Mouse (Mus musculus): ENCODE measurements at regions not wholly inside any gene's neighbourhood (a gene's known extent, or its start where the extent isn't known, plus 50 kb on each side); places are given as distances from the start of the nearest gene placed in this dataset.

DNA sequence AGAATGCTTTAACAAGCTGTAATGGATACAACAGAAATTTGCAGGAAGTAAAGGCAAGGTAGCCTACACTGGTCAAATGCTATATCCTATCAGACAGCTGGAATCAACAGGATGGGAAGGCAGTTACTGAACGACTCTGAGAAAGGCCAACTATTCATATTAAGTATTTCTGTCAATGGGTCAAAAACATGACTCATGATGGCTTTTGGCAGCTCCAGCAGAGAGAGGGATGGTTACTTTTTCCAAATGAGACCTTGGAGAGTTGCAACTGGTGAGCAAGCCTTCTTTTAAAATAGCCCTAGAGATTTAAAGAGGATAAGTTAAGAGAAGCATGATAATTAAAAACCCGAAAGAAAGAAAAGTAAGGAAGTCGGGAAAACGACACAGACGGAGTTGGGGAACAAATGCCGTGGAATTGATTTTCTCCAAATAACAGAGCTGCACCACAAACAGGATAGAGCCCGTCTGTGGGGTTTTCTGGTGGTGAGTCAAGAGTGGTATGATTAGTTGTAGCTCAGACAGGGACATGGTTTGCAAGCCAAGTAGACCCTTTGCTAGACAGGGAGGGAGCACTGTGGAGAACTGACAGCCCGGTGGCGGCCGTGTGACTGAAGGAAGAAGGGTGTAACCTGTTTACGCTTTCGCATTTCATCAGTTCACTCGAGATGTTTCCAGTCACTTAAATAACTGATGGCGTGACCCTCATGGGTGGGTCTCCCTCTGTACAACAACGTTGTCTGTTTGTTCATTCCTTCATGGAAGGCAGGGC lies 3638.1 kb upstream of the Gm7489 start:
- Histone ChIP-seq H3K27ac (ENCODE audit: control insufficient read depth, insufficient read depth, low read depth, low read length, poor library complexity) (no peak overlapping the region), H3K4me1 (ENCODE audit: control insufficient read depth, insufficient read depth, low read length) (no peaks in the 10 kb centered on the region), H3K4me3 (replicated peaks; ENCODE audit: control insufficient read depth, low read depth, low read length) (no peak overlapping the region)
- WGBS = 85% methylated on average over 15 of the region's 15 CpGs
- TF ChIP-seq CTCF (IDR thresholded peaks at IDR 0.05; ENCODE audit: control insufficient read depth, insufficient read depth, low read length) (no peak), POLR2A (IDR thresholded peaks at IDR 0.05; ENCODE audit: borderline replicate concordance, control insufficient read depth, low read depth, low read length) (no peak)

DNA sequence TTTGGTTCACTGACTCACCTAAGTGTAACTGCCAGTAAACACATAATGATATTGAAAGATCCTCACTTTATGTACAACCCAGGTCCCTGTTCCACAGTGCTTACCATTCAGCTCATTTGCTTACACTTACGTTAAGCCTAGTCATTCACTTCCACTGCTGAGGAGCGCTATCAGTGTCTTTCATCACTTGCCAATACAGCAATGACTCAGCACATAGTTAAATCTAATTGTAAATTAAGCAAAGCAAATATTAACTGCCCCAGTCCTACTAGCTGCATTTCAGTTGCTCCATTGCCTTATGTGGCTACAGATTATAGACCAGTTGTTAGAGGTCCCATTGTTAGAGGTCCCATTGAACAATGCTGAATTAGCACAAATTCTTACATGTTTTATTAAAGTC lies 3624.6 kb upstream of the Gm7489 start:
- Histone ChIP-seq H3K27ac (ENCODE audit: control insufficient read depth, insufficient read depth, low read depth, low read length, poor library complexity) (no peak overlapping the region), H3K4me1 (ENCODE audit: control insufficient read depth, insufficient read depth, low read length) (no peaks in the 10 kb centered on the region), H3K4me3 (replicated peaks; ENCODE audit: control insufficient read depth, low read depth, low read length) (no peak overlapping the region)
- WGBS = 36% methylated on average over 2 of the region's 2 CpGs
- TF ChIP-seq POLR2A (IDR thresholded peaks at IDR 0.05; ENCODE audit: borderline replicate concordance, control insufficient read depth, low read depth, low read length) (no peak), CTCF (IDR thresholded peaks at IDR 0.05; ENCODE audit: control insufficient read depth, insufficient read depth, low read length) (no peak)

DNA sequence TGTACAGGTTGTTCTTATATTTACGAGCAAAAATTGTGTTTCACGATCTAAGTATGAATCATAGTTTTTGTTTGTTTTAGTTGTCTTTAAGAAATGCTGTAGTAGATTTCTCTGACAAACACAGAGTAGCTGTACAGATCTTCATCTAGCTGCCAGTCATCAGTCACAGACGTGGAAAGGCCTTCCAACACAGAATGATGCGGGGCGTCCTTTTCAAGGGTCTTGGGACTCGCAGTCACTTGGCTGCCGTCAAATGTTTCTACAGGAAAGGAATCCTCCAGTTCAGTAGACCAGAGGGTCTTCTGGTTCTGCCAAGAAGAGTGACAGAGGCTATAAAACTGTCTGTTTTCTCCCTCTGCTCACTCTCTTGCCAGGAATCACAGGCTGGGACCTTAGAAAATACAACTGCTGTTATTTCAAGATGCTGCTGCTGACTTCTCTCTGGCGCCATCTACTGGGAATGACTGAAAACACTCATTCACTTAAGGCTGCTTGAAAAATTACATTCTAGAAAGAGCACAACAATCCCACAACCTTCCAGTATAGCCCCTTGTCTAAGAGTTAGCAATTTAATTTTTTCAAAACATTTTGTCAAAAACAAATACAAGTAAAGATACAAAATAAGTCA lies 3623.3 kb upstream of the Gm7489 start:
- Histone ChIP-seq H3K4me3 (replicated peaks; ENCODE audit: control insufficient read depth, low read depth, low read length) (no peak overlapping the region), H3K27ac (ENCODE audit: control insufficient read depth, insufficient read depth, low read depth, low read length, poor library complexity) (no peak overlapping the region), H3K4me1 (ENCODE audit: control insufficient read depth, insufficient read depth, low read length) (no peaks in the 10 kb centered on the region)
- TF ChIP-seq POLR2A (IDR thresholded peaks at IDR 0.05; ENCODE audit: borderline replicate concordance, control insufficient read depth, low read depth, low read length) (no peak), CTCF (IDR thresholded peaks at IDR 0.05; ENCODE audit: control insufficient read depth, insufficient read depth, low read length) (peak; percentile 40; the same call in 1 of the 2 replicates)
- 74% methylated on average over 8 of the region's 8 CpGs for WGBS

DNA sequence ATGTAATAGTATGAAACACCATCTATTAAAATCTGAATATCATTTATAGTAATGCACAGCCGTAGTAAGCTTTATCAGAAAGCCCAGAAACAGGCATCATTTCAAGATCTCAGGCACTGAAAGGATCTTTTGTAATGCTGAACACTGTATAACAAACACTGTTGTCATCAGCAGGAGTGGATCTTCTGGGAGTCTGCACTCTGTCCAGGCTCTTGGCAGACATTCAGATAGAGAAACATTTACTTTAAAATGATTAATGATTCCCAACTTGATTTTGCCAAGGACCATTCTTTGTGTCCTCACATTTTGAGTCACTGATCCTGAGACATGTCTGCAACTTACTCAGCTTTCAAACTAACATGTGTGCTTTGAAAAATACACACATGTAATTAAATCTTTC lies 3617.2 kb upstream of the Gm7489 start:
- WGBS = 73% methylated on average over 1 of the region's 1 CpGs

DNA sequence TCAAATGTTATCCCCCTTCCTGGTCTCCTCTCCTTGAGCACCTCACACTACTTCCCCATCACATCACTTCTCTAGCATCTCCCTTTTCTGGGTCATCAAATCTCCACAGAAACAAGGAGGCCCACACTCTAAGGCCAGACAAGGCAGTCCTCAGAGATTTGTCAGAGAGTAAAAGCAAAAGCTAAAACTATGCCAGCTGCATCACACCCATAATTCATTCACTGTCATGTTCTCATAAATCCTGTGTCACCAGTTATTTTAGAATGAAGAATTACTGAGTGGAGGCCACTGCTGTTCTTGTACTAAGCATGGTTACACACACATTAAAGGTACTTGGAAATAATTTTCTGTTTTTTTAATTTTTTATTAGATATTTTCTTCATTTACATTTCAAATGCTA lies 3613.1 kb upstream of the Gm7489 start:
- Histone ChIP-seq H3K4me1 (ENCODE audit: control insufficient read depth, insufficient read depth, low read length) (no peaks in the 10 kb centered on the region), H3K4me3 (replicated peaks; ENCODE audit: control insufficient read depth, low read depth, low read length) (no peak overlapping the region), H3K27ac (ENCODE audit: control insufficient read depth, insufficient read depth, low read depth, low read length, poor library complexity) (no peak overlapping the region)
- TF ChIP-seq CTCF (IDR thresholded peaks at IDR 0.05; ENCODE audit: control insufficient read depth, insufficient read depth, low read length) (no peak), POLR2A (IDR thresholded peaks at IDR 0.05; ENCODE audit: borderline replicate concordance, control insufficient read depth, low read depth, low read length) (no peak)

More for the DNA sequence above, 3617.2 kb upstream of the Gm7489 start:
- Histone ChIP-seq H3K4me1 (ENCODE audit: control insufficient read depth, insufficient read depth, low read length) (no peaks in the 10 kb centered on the region), H3K27ac (ENCODE audit: control insufficient read depth, insufficient read depth, low read depth, low read length, poor library complexity) (no peak overlapping the region), H3K4me3 (replicated peaks; ENCODE audit: control insufficient read depth, low read depth, low read length) (no peak overlapping the region)
- no peak for TF ChIP-seq POLR2A (IDR thresholded peaks at IDR 0.05; ENCODE audit: borderline replicate concordance, control insufficient read depth, low read depth, low read length)
- TF ChIP-seq CTCF (IDR thresholded peaks at IDR 0.05; ENCODE audit: control insufficient read depth, insufficient read depth, low read length) = no peak

DNA sequence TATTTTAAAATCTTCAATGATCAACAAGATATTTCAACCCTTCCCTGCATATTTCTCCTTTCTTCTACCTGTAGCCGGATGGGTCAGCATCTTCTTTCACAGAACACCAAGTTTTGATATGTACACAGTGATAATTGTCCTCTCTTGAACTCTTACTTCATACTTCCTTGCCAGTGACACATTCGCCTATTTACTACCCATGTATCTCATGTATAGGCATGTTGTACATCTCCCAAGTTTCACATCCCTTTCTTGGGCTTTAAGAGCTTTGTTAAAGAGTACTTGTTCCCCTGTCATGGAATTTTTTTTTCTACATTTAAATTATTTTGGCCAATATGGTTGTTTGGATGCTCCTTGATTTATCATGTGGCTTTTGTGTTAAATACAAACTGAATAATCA lies 3602.1 kb upstream of the Gm7489 start:
- WGBS = 62% methylated on average over 2 of the region's 2 CpGs
- Histone ChIP-seq H3K4me1 (ENCODE audit: control insufficient read depth, insufficient read depth, low read length) (no peaks in the 10 kb centered on the region), H3K27ac (ENCODE audit: control insufficient read depth, insufficient read depth, low read depth, low read length, poor library complexity) (no peak overlapping the region), H3K4me3 (replicated peaks; ENCODE audit: control insufficient read depth, low read depth, low read length) (no peak overlapping the region)
- no peak for TF ChIP-seq CTCF (IDR thresholded peaks at IDR 0.05; ENCODE audit: control insufficient read depth, insufficient read depth, low read length)
- no peak for TF ChIP-seq POLR2A (IDR thresholded peaks at IDR 0.05; ENCODE audit: borderline replicate concordance, control insufficient read depth, low read depth, low read length)

DNA sequence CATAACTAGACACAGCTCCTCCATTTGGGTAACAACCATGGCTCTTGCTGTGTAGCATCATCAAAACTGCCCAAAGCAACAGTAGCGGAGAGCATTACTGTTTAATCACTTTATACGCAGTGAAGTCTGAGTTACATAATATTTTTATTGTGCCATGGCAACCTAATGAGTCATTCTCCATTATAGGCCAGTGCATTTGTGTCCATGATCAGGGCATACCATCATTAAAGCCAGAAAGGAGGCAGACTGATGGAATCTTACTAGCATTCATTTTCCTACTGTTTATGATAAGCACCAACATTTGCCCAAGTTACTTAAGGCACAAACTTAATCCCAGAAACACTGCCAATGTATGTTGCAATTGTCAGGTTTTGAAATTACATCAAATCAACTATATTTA lies 3601.2 kb upstream of the Gm7489 start:
- Histone ChIP-seq H3K4me3 (replicated peaks; ENCODE audit: control insufficient read depth, low read depth, low read length) (no peak overlapping the region), H3K27ac (ENCODE audit: control insufficient read depth, insufficient read depth, low read depth, low read length, poor library complexity) (no peak overlapping the region), H3K4me1 (ENCODE audit: control insufficient read depth, insufficient read depth, low read length) (no peaks in the 10 kb centered on the region)
- TF ChIP-seq POLR2A (IDR thresholded peaks at IDR 0.05; ENCODE audit: borderline replicate concordance, control insufficient read depth, low read depth, low read length) = no peak
- TF ChIP-seq CTCF (IDR thresholded peaks at IDR 0.05; ENCODE audit: control insufficient read depth, insufficient read depth, low read length) = no peak
- WGBS = 84% methylated on average over 2 of the region's 2 CpGs

DNA sequence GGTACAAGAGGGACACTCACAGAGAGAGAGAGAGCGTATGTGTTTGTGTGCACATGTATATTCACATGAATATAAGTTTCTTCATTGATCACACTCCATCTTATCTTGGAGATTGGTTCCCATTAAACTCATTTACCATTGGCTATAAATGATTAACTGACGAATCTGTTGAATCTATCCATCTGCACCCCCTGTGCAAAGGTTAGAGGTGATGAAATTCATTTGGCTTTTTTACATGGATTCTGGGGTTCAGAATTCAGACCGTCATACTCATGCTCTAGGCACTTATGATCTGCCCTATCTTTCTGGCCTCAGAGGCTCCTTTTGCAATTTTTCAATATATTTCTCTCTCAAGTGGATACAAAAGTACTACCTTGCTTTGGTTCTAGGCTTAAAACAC lies 3582.9 kb upstream of the Gm7489 start:
- TF ChIP-seq CTCF (IDR thresholded peaks at IDR 0.05; ENCODE audit: control insufficient read depth, insufficient read depth, low read length) (no peak), POLR2A (IDR thresholded peaks at IDR 0.05; ENCODE audit: borderline replicate concordance, control insufficient read depth, low read depth, low read length) (no peak)
- H3K4me1 ChIP-seq (ENCODE audit: control insufficient read depth, insufficient read depth, low read length) = no peaks in the 10 kb centered on the region
- H3K4me3 ChIP-seq (replicated peaks; ENCODE audit: control insufficient read depth, low read depth, low read length) = no peak overlapping the region
- WGBS = 86% methylated on average over 3 of the region's 3 CpGs
- no peak overlapping the region for H3K27ac ChIP-seq (ENCODE audit: control insufficient read depth, insufficient read depth, low read depth, low read length, poor library complexity)

Data from bone marrow, adult 2 months (tissue).